Mouse (Mus musculus) adipose tissue, adult 10 weeks (tissue): Measurements from ENCODE around the gene Speer4b. TPM values are rescaled to one million over a fixed set of nuclear protein-coding genes. Genes with fewer than 3 reads are reported as not detected.

Source experiments
- polyA plus RNA-seq: library from polyadenylated mRNA; stranded (reverse); fragments of 350-450 nt; fragmentation: Illumina TruSeq; extraction: RNeasy Lipid Tissue Mini Kit (QIAGEN cat#74804); gene quantifications from one replicate; pipeline ENCODE4 v1.2.3, GENCODE M21; 2014; ENCODE audit warnings: low read depth, low replicate concordance

Speer4b gene
- 0.31 TPM for polyA plus RNA-seq

DNA sequence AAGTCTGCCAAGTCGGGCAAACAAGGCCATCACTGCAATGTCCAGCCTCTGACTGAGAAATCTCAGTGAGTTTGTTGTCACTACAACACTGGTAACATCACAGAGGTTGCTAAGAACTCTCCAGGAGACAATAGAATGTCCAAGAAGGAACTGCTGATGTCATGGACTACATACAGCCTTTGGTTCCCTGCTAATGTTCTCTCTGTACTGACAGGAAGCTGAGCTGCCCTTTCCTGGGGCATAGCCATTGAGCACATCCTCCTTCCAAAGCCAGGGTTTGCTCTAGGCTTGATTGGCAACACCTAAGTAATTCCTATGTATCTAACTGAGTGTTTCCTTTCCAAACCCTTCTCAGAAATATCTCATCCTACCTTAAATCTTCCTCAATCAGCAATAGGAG lies at the start of gene Speer4b:
TSS of gene Speer4b (minus strand) at position 101 of the 400 bp plus-strand sequence.

